ENCODE assay signal across 19 mouse cellular contexts in the genomic region with DNA sequence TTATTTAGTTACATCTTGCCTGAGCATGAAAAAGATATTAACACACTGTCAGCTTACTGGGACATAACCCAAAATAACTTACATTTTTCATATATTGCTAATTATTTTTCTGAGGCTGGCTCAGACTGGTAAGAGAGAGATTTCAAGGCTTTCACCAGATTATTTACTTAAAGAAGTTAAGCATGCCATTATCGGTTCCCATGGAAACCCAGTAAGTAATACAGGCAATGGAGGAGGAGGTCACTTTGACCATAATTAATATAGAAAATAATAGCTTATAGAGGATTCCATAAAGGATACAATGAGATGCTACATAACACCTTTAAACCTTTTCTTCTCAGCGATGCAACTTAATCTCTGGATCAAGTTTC.
DNase-seq lines count a peak whose midpoint lies in the region; ATAC-seq and TF ChIP-seq lines count a peak whose summit lies in the region.
"Had no signal": no experiment of that assay in that cellular context is flagged by ENCODE, and none has a peak within 500 bp of the region (broad histone marks: within the 10 kb centered on the region; RNA-seq: fewer than 3 reads in every experiment).

No protein-coding gene starts in this region.

- H3K36me3 ChIP-seq in intestine, embryonic 14.5 days (ENCODE audit: control insufficient read depth, insufficient read depth, low read length) = no peaks in the 10 kb centered on the region
- H3K36me3 ChIP-seq in intestine, embryonic 16.5 days (ENCODE audit: control insufficient read depth, insufficient read depth, low read length) = no peaks in the 10 kb centered on the region
- H3K36me3 ChIP-seq in midbrain, embryonic 12.5 days = no peaks in the 10 kb centered on the region; the same call in 1 of the 2 replicates
- H3K36me3 ChIP-seq in midbrain, embryonic 14.5 days (ENCODE audit: control insufficient read depth, insufficient read depth, low read length) = 0 out of 2 replicates have a peak, but pooled peaks cover 5% of the 10 kb centered on the region
- H3K36me3 ChIP-seq: heart, embryonic 15.5 days had no signal

- no peaks in the 10 kb centered on the region for H3K27me3 ChIP-seq in intestine, embryonic 14.5 days (replicated peaks; ENCODE audit: control insufficient read depth, insufficient read depth, low read length)
- H3K27me3 ChIP-seq in intestine, embryonic 16.5 days (replicated peaks; ENCODE audit: control insufficient read depth, insufficient read depth, low read length) = no peaks in the 10 kb centered on the region
- peaks cover 40% of the 10 kb centered on the region for H3K27me3 ChIP-seq in midbrain, embryonic 12.5 days
- no peaks in the 10 kb centered on the region for H3K27me3 ChIP-seq in midbrain, embryonic 14.5 days (ENCODE audit: control insufficient read depth, insufficient read depth, low read length)
- H3K27me3 ChIP-seq: forebrain, embryonic 15.5 days; heart, embryonic 15.5 days; Patski had no signal

- peak overlapping the region; percentile 47 for H3K27ac ChIP-seq in intestine, embryonic 14.5 days (ENCODE audit: low read depth)
- no peak overlapping the region; the same call in 1 of the 2 replicates for H3K27ac ChIP-seq in intestine, embryonic 16.5 days (ENCODE audit: low read length)
- H3K27ac ChIP-seq in midbrain, embryonic 12.5 days (replicated peaks) = 0 out of 2 replicates have a peak overlapping the region, but pooled peaks have one; percentile 6
- no peak overlapping the region for H3K27ac ChIP-seq in midbrain, embryonic 14.5 days (replicated peaks; ENCODE audit: low read depth, low read length)
- H3K27ac ChIP-seq in embryonic fibroblast, embryonic 13.5 days (ENCODE audit: insufficient read depth, low read length) = peak overlapping the region; percentile 42; the same call in 1 of the 2 replicates
- H3K27ac ChIP-seq: heart, adult 2 months; heart, embryonic 15.5 days had no signal

- H3K4me3 ChIP-seq in intestine, embryonic 14.5 days (ENCODE audit: low read depth, low read length) = no peak overlapping the region
- H3K4me3 ChIP-seq in intestine, embryonic 16.5 days (ENCODE audit: low read length) = no peak overlapping the region
- no peak overlapping the region for H3K4me3 ChIP-seq in midbrain, embryonic 12.5 days
- H3K4me3 ChIP-seq in midbrain, embryonic 14.5 days (replicated peaks; ENCODE audit: low read depth, low read length) = no peak overlapping the region
- no peak overlapping the region for H3K4me3 ChIP-seq in embryonic fibroblast, embryonic 13.5 days (ENCODE audit: insufficient read depth, low read length)
- H3K4me3 ChIP-seq: forebrain, embryonic 15.5 days; heart, adult 2 months; heart, embryonic 15.5 days; hindbrain, embryonic 13.5 days had no signal

- no peak overlapping the region for H3K4me2 ChIP-seq in intestine, embryonic 14.5 days (ENCODE audit: low read length)
- H3K4me2 ChIP-seq in intestine, embryonic 16.5 days (ENCODE audit: low read depth, low read length) = no peak overlapping the region
- no peak overlapping the region for H3K4me2 ChIP-seq in midbrain, embryonic 12.5 days (replicated peaks)
- no peak overlapping the region for H3K4me2 ChIP-seq in midbrain, embryonic 14.5 days (ENCODE audit: low read length)
- H3K4me2 ChIP-seq: forebrain, embryonic 15.5 days; heart, embryonic 11.5 days; heart, embryonic 15.5 days; hindbrain, embryonic 13.5 days had no signal

- no peak for TF ChIP-seq POLR2A in brain, embryonic 14.5 days (IDR thresholded peaks at IDR 0.05; ENCODE audit: borderline replicate concordance, extremely low read depth, insufficient read depth, insufficient read length, poor library complexity, severe bottlenecking)
- TF ChIP-seq POLR2A in embryonic fibroblast, embryonic 13.5 days (IDR thresholded peaks at IDR 0.05; ENCODE audit: low read depth, low read length) = no peak

- no peaks in the 10 kb centered on the region for H3K9me3 ChIP-seq in intestine, embryonic 14.5 days (ENCODE audit: control insufficient read depth, low read length)
- H3K9me3 ChIP-seq in intestine, embryonic 16.5 days (ENCODE audit: control insufficient read depth, low read length) = no peaks in the 10 kb centered on the region
- no peaks in the 10 kb centered on the region for H3K9me3 ChIP-seq in midbrain, embryonic 12.5 days
- no peaks in the 10 kb centered on the region for H3K9me3 ChIP-seq in midbrain, embryonic 14.5 days (ENCODE audit: control insufficient read depth, low read length)
- H3K9me3 ChIP-seq: forebrain, embryonic 15.5 days; heart, embryonic 15.5 days; hindbrain, embryonic 13.5 days had no signal

- no peak overlapping the region for H3K9ac ChIP-seq in intestine, embryonic 14.5 days (ENCODE audit: low read length)
- no peak overlapping the region for H3K9ac ChIP-seq in intestine, embryonic 16.5 days (ENCODE audit: low read depth, low read length)
- no peak overlapping the region for H3K9ac ChIP-seq in midbrain, embryonic 12.5 days (replicated peaks)
- H3K9ac ChIP-seq in midbrain, embryonic 14.5 days (replicated peaks; ENCODE audit: low read length) = no peak overlapping the region
- H3K9ac ChIP-seq: forebrain, embryonic 15.5 days; heart, embryonic 15.5 days; hindbrain, embryonic 13.5 days had no signal

- 45% methylated on average over 2 of the region's 2 CpGs for WGBS in intestine, embryonic 14.5 days
- WGBS in intestine, embryonic 16.5 days = 53% methylated on average over 2 of the region's 2 CpGs
- 47% methylated on average over 2 of the region's 2 CpGs for WGBS in midbrain, embryonic 12.5 days
- WGBS in midbrain, embryonic 14.5 days = 37% methylated on average over 2 of the region's 2 CpGs

- peaks cover 25% of the 10 kb centered on the region for H3K4me1 ChIP-seq in intestine, embryonic 14.5 days (replicated peaks; ENCODE audit: control insufficient read depth, insufficient read depth, low read length)
- peaks cover 13% of the 10 kb centered on the region for H3K4me1 ChIP-seq in intestine, embryonic 16.5 days (ENCODE audit: control insufficient read depth, insufficient read depth, low read length)
- H3K4me1 ChIP-seq in midbrain, embryonic 12.5 days = peaks cover 47% of the 10 kb centered on the region
- H3K4me1 ChIP-seq in midbrain, embryonic 14.5 days (ENCODE audit: control insufficient read depth, insufficient read depth, low read length) = peaks cover 38% of the 10 kb centered on the region
- H3K4me1 ChIP-seq in embryonic fibroblast, embryonic 13.5 days (ENCODE audit: control insufficient read depth, insufficient read depth, low read length) = peaks cover 9% of the 10 kb centered on the region; the same call in 1 of the 2 replicates

- no peak for DNase-seq in intestine, embryonic 14.5 days (ENCODE audit: low spot score)
- no peak for DNase-seq in midbrain, embryonic 14.5 days
- peak; percentile 51 for DNase-seq in brain, embryonic 14.5 days (ENCODE audit: low read depth)
- DNase-seq: adrenal gland, adult 2 months; adrenal gland, postnatal 25 days; cerebellum, adult 2 months; cerebellum, postnatal 10 days; gastrocnemius, postnatal 14 days; heart, adult 2 months; heart, postnatal 14 days had no signal

- ATAC-seq in intestine, embryonic 14.5 days (replicated peaks; ENCODE audit: low FRiP score, low TSS enrichment, low read depth) = no peak
- ATAC-seq in intestine, embryonic 16.5 days = no peak
- ATAC-seq in midbrain, embryonic 12.5 days (ENCODE audit: low FRiP score, low read depth) = no peak
- no peak for ATAC-seq in midbrain, embryonic 14.5 days (ENCODE audit: low FRiP score, low TSS enrichment)
- ATAC-seq in activated CD4-positive, CD25-positive, alpha-beta regulatory T cell, adult 4 months = no peak
- ATAC-seq: forebrain, embryonic 15.5 days; Patski had no signal

- TF ChIP-seq CTCF in brain, embryonic 14.5 days (IDR thresholded peaks at IDR 0.05; ENCODE audit: borderline replicate concordance, extremely low read depth, insufficient read depth, insufficient read length) = no peak
- no peak for TF ChIP-seq CTCF in embryonic fibroblast, embryonic 13.5 days (IDR thresholded peaks at IDR 0.05; ENCODE audit: borderline replicate concordance, insufficient read depth, low read length)

Comparison
In these comparisons a context has a peak if more than half of its experiments do, and no peak if none do; other contexts are left out.
1. H3K27ac ChIP-seq: peak in intestine, embryonic 14.5 days (single experiment), midbrain, embryonic 12.5 days (single experiment) and embryonic fibroblast, embryonic 13.5 days (single experiment); none in intestine, embryonic 16.5 days (single experiment) and midbrain, embryonic 14.5 days (single experiment).